Mouse (Mus musculus) skeletal muscle tissue, postnatal 0 days (tissue): ENCODE measurements around the gene Med17. TPM values are rescaled to one million over a fixed set of nuclear protein-coding genes. Genes with fewer than 3 reads are reported as not detected.

Experiments
- microRNA-seq, 2 experiments: library from miRNA; unstranded; fragments of <30 nt; microRNA quantifications; one replicate each; pipeline ENCODE4; 2016
- polyA plus RNA-seq: library from polyadenylated mRNA; unstranded; fragments of >200 nt; fragmentation: Nextera tagmentation; extraction: Ambion mirVana; gene quantifications from 2 replicates; pipeline ENCODE4 v1.2.1, GENCODE M21; 2015

Gene Med17
- 15.7 and 17.7 TPM in 2 replicates for polyA plus RNA-seq

GRCm38 (mm10) chr9:15279649-15280490 lies at the start of gene Med17:
Gene Med17 (minus strand): TSS chr9:15279931.

GRCm38 (mm10) chr9:15306398-15307119 lies 26.8 kb upstream of the Med17 start, which contains the start of gene 4931406C07Rik:
Gene 4931406C07Rik (minus strand): TSS chr9:15306448.

DNA sequence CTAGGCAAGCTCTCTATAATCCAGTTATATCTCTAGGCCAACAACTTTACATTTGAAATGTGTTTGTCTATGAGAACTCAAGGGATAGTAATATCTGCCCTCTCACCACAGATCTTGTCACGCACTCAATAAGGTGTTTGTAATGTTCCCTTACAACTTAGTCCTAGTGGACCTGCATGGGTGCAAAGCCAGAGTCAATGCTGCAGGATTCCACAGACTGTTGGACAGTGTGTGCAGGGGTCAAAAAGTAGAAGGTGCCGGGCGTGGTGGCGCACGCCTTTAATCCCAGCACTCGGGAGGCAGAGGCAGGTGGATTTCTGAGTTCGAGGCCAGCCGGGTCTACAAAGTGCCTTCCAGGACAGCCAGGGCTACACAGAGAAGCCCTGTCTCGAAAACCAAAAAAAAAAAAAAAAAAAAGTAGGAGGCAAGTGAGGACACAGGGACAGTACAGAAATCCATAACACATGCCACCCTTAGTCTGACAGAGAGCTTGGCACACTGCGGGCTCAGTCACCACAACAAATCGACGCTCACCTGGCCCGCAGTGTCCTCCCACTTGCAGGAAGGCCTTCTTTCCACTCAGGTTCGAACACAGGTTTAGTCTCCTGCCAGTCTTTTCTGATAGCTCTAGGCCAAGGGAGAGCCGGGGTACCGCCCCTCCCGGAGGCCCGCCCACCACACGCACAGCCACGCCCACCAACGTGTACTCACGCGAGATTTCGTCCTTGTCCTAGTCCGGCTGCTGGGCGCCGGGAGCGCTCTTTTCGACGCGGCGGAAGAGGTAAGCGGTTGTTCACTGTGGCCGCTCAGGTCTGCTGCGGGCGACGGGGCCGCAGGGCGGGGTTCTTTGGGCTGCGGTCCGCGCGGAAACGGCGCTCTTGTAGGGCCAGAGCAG lies 26.0 kb upstream of the Med17 start, which contains the start of gene Taf1d:
Gene Taf1d, plus strand, starts transcription at position 712 of the 895 bp plus-strand sequence.

DNA sequence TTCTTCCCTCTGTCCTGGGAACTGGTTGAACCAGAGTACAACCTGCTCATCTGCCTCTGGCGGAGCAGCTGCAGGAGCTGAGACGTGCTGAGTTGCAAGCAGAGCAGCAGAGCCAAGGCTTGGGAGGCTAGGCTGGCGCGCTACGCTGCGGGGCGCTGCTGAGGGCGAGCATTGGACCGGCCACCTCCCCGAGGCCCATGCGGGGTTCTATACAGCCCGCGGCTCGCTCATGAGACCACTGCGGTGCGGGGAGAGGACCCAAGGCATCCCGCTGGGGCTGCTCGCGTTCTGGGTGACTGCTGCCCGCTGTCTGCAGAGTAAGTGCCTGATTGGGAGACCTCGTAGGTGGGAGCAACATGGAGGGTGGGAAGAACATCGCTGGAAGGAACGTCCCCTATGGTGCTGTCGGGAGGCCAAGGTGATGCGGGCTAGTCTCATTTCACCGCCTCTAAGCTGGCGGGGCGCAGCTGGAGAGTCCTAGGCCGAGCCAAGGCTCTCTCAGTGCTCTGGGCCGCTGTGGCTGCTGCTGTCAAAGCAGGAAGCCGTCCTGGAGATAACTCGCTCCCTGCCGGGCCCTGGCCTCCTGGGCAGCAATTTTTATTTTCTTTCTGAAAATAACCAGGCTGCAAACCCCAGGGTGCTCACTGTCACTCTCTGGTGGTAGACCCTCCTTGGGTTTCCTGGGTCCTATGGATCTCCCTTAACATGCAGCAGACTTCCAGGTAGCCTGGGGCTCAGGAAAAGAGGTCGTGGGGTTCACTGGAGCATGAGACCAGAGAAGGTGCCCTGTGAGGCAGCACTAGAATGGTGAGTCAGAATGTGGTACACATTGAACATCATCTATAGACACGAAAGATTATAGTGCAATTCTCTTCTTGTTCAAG lies 40.4 kb downstream of the Med17 start, which contains the start of gene Vstm5:
Gene Vstm5, plus strand, starts transcription at position 4 of the 884 bp plus-strand sequence.

Small RNA genes lying within 50 kb of the gene (microRNA-seq; reads per million reads assigned to microRNA genes)
- gene Gm49349 = 0 to 0.21 reads per million in 2 experiments
- gene mmu-mir-7650 = 0 reads per million in 2 experiments

Other genes starting within 250 kb of the Med17 start
- 35.3 and 37.2 TPM in 2 replicates for gene Panx1, start 234.5 kb downstream of the Med17 start, polyA plus RNA-seq
- gene Hephl1, start 167.8 kb downstream of the Med17 start, polyA plus RNA-seq = 0.31 and 0.35 TPM in 2 replicates
- gene Vstm5, start 40.9 kb downstream of the Med17 start, polyA plus RNA-seq = 1.3 and 1.4 TPM in 2 replicates
- 37.8 and 38.1 TPM in 2 replicates for gene Taf1d, start 26.3 kb upstream of the Med17 start, polyA plus RNA-seq
- 7.4 and 8.7 TPM in 2 replicates for gene 4931406C07Rik, start 26.5 kb upstream of the Med17 start, polyA plus RNA-seq
- 4.0 and 4.2 TPM in 2 replicates for gene Cep295, start 77.9 kb upstream of the Med17 start, polyA plus RNA-seq
- 1.3 and 1.5 TPM in 2 replicates for gene Smco4, start 213.5 kb upstream of the Med17 start, polyA plus RNA-seq